Mouse (Mus musculus) liver, adult 2 months (tissue): ENCODE data around the gene Rfx2.

Experiments
- CTCF ChIP-seq: fragments of 200-500 bp; IDR thresholded peaks from 2 replicates; pipeline ENCODE4 v1.5.1; 2011; ENCODE audit warnings: low read depth, low read length, control low read depth
- POLR2A ChIP-seq: fragments of 200-500 bp; IDR thresholded peaks from 2 replicates; pipeline ENCODE4 v1.6.1; 2011; ENCODE audit warnings: low read length, control low read depth; ENCODE audit not compliant: insufficient read depth; ENCODE audit errors: extremely low read depth

DNA sequence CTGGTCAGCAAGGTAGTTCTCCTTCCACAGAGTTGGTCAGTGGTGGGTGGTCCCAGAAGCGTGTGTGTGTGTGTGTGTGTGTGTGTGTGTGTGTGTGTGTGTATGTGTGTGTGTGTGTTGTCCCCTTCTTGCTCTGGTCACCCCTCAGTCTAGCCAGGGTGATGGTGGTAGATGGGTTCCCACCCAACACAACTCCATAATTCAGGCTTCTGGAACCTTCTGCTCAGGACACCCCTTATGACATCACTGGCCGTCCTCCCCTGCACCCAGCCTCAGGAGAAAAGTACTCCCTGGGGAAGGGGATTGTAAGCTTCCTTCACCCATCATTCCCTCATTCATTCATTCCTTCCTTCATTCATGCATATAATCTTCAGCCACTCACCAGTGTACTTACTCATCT is 43.4 kb upstream of the Rfx2 start, which contains the start of gene Acsbg2:
- TF ChIP-seq CTCF (no peak), POLR2A (no peak)
